Mouse (Mus musculus) midbrain, postnatal 0 days (tissue): Measurements from ENCODE around the gene Erc1. TPM values are rescaled to one million over a fixed set of nuclear protein-coding genes. Genes with fewer than 3 reads are reported as not detected.

Source experiments
- ATAC-seq: fragments of 200-750 bp; cut with Nextera tagmentation; 2 replicates; pipeline ENCODE4 v1.8.0; 2017; ENCODE audit warnings: moderate number of reproducible peaks, mild to moderate bottlenecking, moderate TSS enrichment, moderate library complexity; ENCODE audit not compliant: low FRiP score
- DNase-seq: peaks from one replicate; pipeline ENCODE4 v3.0.0-alpha.2; 2015; ENCODE audit warnings: low spot score
- H3K27ac ChIP-seq: fragments of 300-500 bp; sonication (generic); 2 replicates; pipeline ENCODE4 v1.5.1; 2014; ENCODE audit warnings: low read depth, mild to moderate bottlenecking, low read length, mixed read lengths
- H3K27me3 ChIP-seq: fragments of 300-500 bp; sonication (generic); 2 replicates; pipeline ENCODE4 v1.6.1; 2014; ENCODE audit warnings: low read length, control low read depth, mixed read lengths; ENCODE audit not compliant: insufficient read depth
- H3K36me3 ChIP-seq: fragments of 300-500 bp; sonication (generic); 2 replicates; pipeline ENCODE4 v1.6.1; 2014; ENCODE audit warnings: low read length, control low read depth, mixed read lengths; ENCODE audit not compliant: insufficient read depth
- H3K4me1 ChIP-seq: fragments of 300-500 bp; sonication (generic); 2 replicates; pipeline ENCODE4 v1.6.1; 2014; ENCODE audit warnings: mild to moderate bottlenecking, control low read depth, antibody characterized with exemption, low read length, mixed read lengths; ENCODE audit not compliant: insufficient read depth
- H3K4me2 ChIP-seq: fragments of 300-500 bp; sonication (generic); 2 replicates; pipeline ENCODE4 v1.6.1; 2014; ENCODE audit warnings: low read depth, mild to moderate bottlenecking, low read length, mixed read lengths; ENCODE audit not compliant: poor library complexity, severe bottlenecking
- H3K4me3 ChIP-seq: fragments of 300-500 bp; sonication (generic); 2 replicates; pipeline ENCODE4 v1.5.1; 2014; ENCODE audit warnings: low read depth, mild to moderate bottlenecking, low read length, moderate library complexity
- H3K9ac ChIP-seq: fragments of 300-500 bp; sonication (generic); replicated peaks from 2 replicates; pipeline ENCODE4 v1.6.1; 2014; ENCODE audit warnings: mild to moderate bottlenecking, low read length, moderate library complexity, mixed read lengths; ENCODE audit not compliant: poor library complexity, severe bottlenecking
- H3K9me3 ChIP-seq: fragments of 300-500 bp; sonication (generic); 2 replicates; pipeline ENCODE4 v1.6.1; 2016; ENCODE audit warnings: low read length, control low read depth
- CTCF ChIP-seq: IDR thresholded peaks from 2 replicates; pipeline ENCODE4 v1.5.1; 2016; ENCODE audit warnings: antibody characterized with exemption, mild to moderate bottlenecking
- WGBS: fragments of 180-500 bp; shearing (Covaris S2); extraction: QIAGEN DNeasy Blood & Tissue Kit; methylation state at CpG from one replicate; pipeline ENCODE4 v1.1.7; 2014; 5-methylcytosine and 5-hydroxymethylcytosine counted together
- polyA plus RNA-seq: library from polyadenylated mRNA; unstranded; fragments of >200 nt; fragmentation: Nextera tagmentation; extraction: Ambion mirVana; gene quantifications from 2 replicates; pipeline ENCODE4 v1.2.1, GENCODE M21; 2015
- total RNA-seq: library from RNA; depleted of rRNA; stranded (reverse); fragments of >200 nt; gene quantifications from 2 replicates; pipeline ENCODE4 v1.2.3, GENCODE M21; 2014

Erc1 gene
- total and polyA plus RNA-seq, 2 experiments from 2014 or later, result 56.1 to 90.0 TPM

GRCm38 (mm10) chr6:119590872-119591271, 257.1 kb downstream of the Erc1 start:
- peaks cover 12% of the 10 kb centered on the region for H3K36me3 ChIP-seq
- H3K9me3 ChIP-seq, result no peaks in the 10 kb centered on the region
- 67% methylated on average over 2 of the region's 2 CpGs for whole genome bisulfite sequencing
- DNase-seq (no peak), ATAC-seq (no peak)
- H3K27ac ChIP-seq, result no peak overlapping the region
- no peak overlapping the region for H3K9ac ChIP-seq
- TF ChIP-seq CTCF, result no peak
- no peak overlapping the region for H3K4me3 ChIP-seq
- H3K4me1 ChIP-seq, result no peaks in the 10 kb centered on the region
- H3K27me3 ChIP-seq, result no peaks in the 10 kb centered on the region
- H3K4me2 ChIP-seq, result no peak overlapping the region

GRCm38 (mm10) chr6:119587897-119588296, 260.1 kb downstream of the Erc1 start:
- no peak for ATAC-seq
- Histone ChIP-seq H3K36me3 (peaks cover 7% of the 10 kb centered on the region; the same call in 1 of the 2 replicates), H3K9me3 (no peaks in the 10 kb centered on the region), H3K4me1 (no peaks in the 10 kb centered on the region), H3K9ac (no peak overlapping the region), H3K4me3 (no peak overlapping the region), H3K4me2 (no peak overlapping the region), H3K27ac (no peak overlapping the region), H3K27me3 (no peaks in the 10 kb centered on the region)
- TF ChIP-seq CTCF, result no peak
- 80% methylated on average over 2 of the region's 2 CpGs for WGBS
- no peak for DNase-seq

- Histone ChIP-seq H3K4me1 (no peaks in the 10 kb centered on the region), H3K27me3 (no peaks in the 10 kb centered on the region), H3K9ac (no peak overlapping the region), H3K4me2 (no peak overlapping the region), H3K4me3 (no peak overlapping the region), H3K27ac (no peak overlapping the region), H3K36me3 (peaks cover 6% of the 10 kb centered on the region; the same call in 1 of the 2 replicates), H3K9me3 (no peaks in the 10 kb centered on the region)
- DNase-seq (no peak), ATAC-seq (no peak)
- TF ChIP-seq CTCF, result no peak
These were observed 260.5 kb downstream of the Erc1 start for GRCm38 (mm10) chr6:119587454-119587853.

GRCm38 (mm10) chr6:119585652-119586375, 262.2 kb downstream of the Erc1 start:
- no peak overlapping the region; the same call in 1 of the 2 replicates for H3K27ac ChIP-seq
- H3K4me3 ChIP-seq, result no peak overlapping the region
- H3K9ac ChIP-seq, result no peak overlapping the region
- H3K4me1 ChIP-seq, result no peaks in the 10 kb centered on the region
- ATAC-seq (no peak), DNase-seq (peak; percentile 31)
- WGBS, result 62% methylated on average over 5 of the region's 5 CpGs
- H3K4me2 ChIP-seq, result no peak overlapping the region
- H3K9me3 ChIP-seq, result no peaks in the 10 kb centered on the region
- no peak for TF ChIP-seq CTCF
- H3K27me3 ChIP-seq, result no peaks in the 10 kb centered on the region
- no peaks in the 10 kb centered on the region; the same call in 1 of the 2 replicates for H3K36me3 ChIP-seq

GRCm38 (mm10) chr6:119584061-119584460, 263.9 kb downstream of the Erc1 start:
- H3K4me3 ChIP-seq, result no peak overlapping the region
- WGBS, result 82% methylated on average over 1 of the region's 1 CpGs
- no peaks in the 10 kb centered on the region for H3K4me1 ChIP-seq
- ATAC-seq (no peak), DNase-seq (no peak)
- no peak overlapping the region for H3K4me2 ChIP-seq
- no peaks in the 10 kb centered on the region for H3K36me3 ChIP-seq
- H3K9ac ChIP-seq, result no peak overlapping the region
- H3K27ac ChIP-seq, result no peak overlapping the region
- no peak for TF ChIP-seq CTCF
- no peaks in the 10 kb centered on the region for H3K9me3 ChIP-seq
- no peaks in the 10 kb centered on the region for H3K27me3 ChIP-seq

GRCm38 (mm10) chr6:119583165-119583564, 264.8 kb downstream of the Erc1 start:
- H3K9ac ChIP-seq, result no peak overlapping the region
- WGBS, result 98% methylated on average over 5 of the region's 5 CpGs

More at GRCm38 (mm10) chr6:119583165-119583564, 264.8 kb downstream of the Erc1 start:
- no peak for TF ChIP-seq CTCF
- no peak for ATAC-seq
- DNase-seq, result no peak
- H3K27me3 ChIP-seq, result no peaks in the 10 kb centered on the region
- H3K4me2 ChIP-seq, result no peak overlapping the region
- no peak overlapping the region for H3K27ac ChIP-seq
- no peaks in the 10 kb centered on the region for H3K4me1 ChIP-seq
- H3K36me3 ChIP-seq, result no peaks in the 10 kb centered on the region
- no peak overlapping the region for H3K4me3 ChIP-seq
- H3K9me3 ChIP-seq, result no peaks in the 10 kb centered on the region
